Mouse (Mus musculus) intestine, embryonic 16.5 days (tissue): ENCODE results near the gene Rgs10. TPM values are rescaled to one million over a fixed set of nuclear protein-coding genes. Genes with fewer than 3 reads are reported as not detected.

Source experiments
- ATAC-seq: fragments of 200-750 bp; cut with Nextera tagmentation; 2 replicates; pipeline ENCODE4 v1.8.0; 2017; ENCODE audit warnings: moderate TSS enrichment, moderate library complexity
- H3K27ac ChIP-seq: fragments of 300-500 bp; sonication (generic); 2 replicates; pipeline ENCODE4 v1.5.1; 2014; ENCODE audit warnings: mild to moderate bottlenecking, low read length
- H3K27me3 ChIP-seq: fragments of 300-500 bp; sonication (generic); replicated peaks from 2 replicates; pipeline ENCODE4 v1.6.1; 2014; ENCODE audit warnings: low read length, control low read depth, mixed read lengths; ENCODE audit not compliant: control insufficient read depth, insufficient read depth
- H3K36me3 ChIP-seq: fragments of 300-500 bp; sonication (generic); 2 replicates; pipeline ENCODE4 v1.6.1; 2014; ENCODE audit warnings: low read length, control low read depth; ENCODE audit not compliant: control insufficient read depth, insufficient read depth
- H3K4me1 ChIP-seq: fragments of 300-500 bp; sonication (generic); 2 replicates; pipeline ENCODE4 v1.6.1; 2014; ENCODE audit warnings: low read length, control low read depth, mixed read lengths; ENCODE audit not compliant: control insufficient read depth, insufficient read depth
- H3K4me2 ChIP-seq: fragments of 300-500 bp; sonication (generic); 2 replicates; pipeline ENCODE4 v1.6.1; 2014; ENCODE audit warnings: low read depth, low read length, control low read depth
- H3K4me3 ChIP-seq: fragments of 300-500 bp; sonication (generic); 2 replicates; pipeline ENCODE4 v1.5.1; 2014; ENCODE audit warnings: mild to moderate bottlenecking, low read length
- H3K9ac ChIP-seq: fragments of 300-500 bp; sonication (generic); 2 replicates; pipeline ENCODE4 v1.6.1; 2014; ENCODE audit warnings: low read depth, low read length
- H3K9me3 ChIP-seq: fragments of 300-500 bp; sonication (generic); 2 replicates; pipeline ENCODE4 v1.6.1; 2016; ENCODE audit warnings: low read length, control low read depth; ENCODE audit not compliant: control insufficient read depth
- WGBS: fragments of 180-500 bp; shearing (Covaris S2); extraction: QIAGEN DNeasy Blood & Tissue Kit; methylation state at CpG from one replicate; pipeline ENCODE4 v1.1.7; 2014; 5-methylcytosine and 5-hydroxymethylcytosine counted together
- polyA plus RNA-seq: library from polyadenylated mRNA; unstranded; fragments of >200 nt; fragmentation: Nextera tagmentation; extraction: Ambion mirVana; gene quantifications from 2 replicates; pipeline ENCODE4 v1.2.1, GENCODE M21; 2015

The Rgs10 gene
- polyA plus RNA-seq, 1 experiment from 2014 or later: 28.1 TPM

- ATAC-seq: no peak
- 74% methylated on average over 5 of the region's 5 CpGs for WGBS
These were observed 63.1 kb downstream of the Rgs10 start for GRCm38 (mm10) chr7:128355463-128355862.

GRCm38 (mm10) chr7:128352721-128353120 is 65.8 kb downstream of the Rgs10 start:
- no peaks in the 10 kb centered on the region for H3K27me3 ChIP-seq
- H3K4me3 ChIP-seq: no peak overlapping the region
- no peak overlapping the region for H3K4me2 ChIP-seq

More at GRCm38 (mm10) chr7:128355463-128355862, 63.1 kb downstream of the Rgs10 start:
- Histone ChIP-seq H3K9me3 (no peaks in the 10 kb centered on the region), H3K9ac (no peak overlapping the region), H3K36me3 (no peaks in the 10 kb centered on the region), H3K4me1 (no peaks in the 10 kb centered on the region), H3K4me3 (no peak overlapping the region), H3K27ac (no peak overlapping the region), H3K4me2 (no peak overlapping the region), H3K27me3 (no peaks in the 10 kb centered on the region)

GRCm38 (mm10) chr7:128351176-128351575 is 67.4 kb downstream of the Rgs10 start:
- WGBS: 85% methylated on average over 3 of the region's 5 CpGs
- Histone ChIP-seq H3K27me3 (no peaks in the 10 kb centered on the region), H3K36me3 (no peaks in the 10 kb centered on the region), H3K9ac (no peak overlapping the region), H3K4me2 (no peak overlapping the region), H3K4me1 (0 out of 2 replicates have a peak, but pooled peaks cover 6% of the 10 kb centered on the region), H3K9me3 (no peaks in the 10 kb centered on the region), H3K27ac (no peak overlapping the region), H3K4me3 (no peak overlapping the region)
- ATAC-seq: no peak

More at GRCm38 (mm10) chr7:128352721-128353120, 65.8 kb downstream of the Rgs10 start:
- ATAC-seq: no peak
- Histone ChIP-seq H3K9ac (no peak overlapping the region), H3K9me3 (no peaks in the 10 kb centered on the region), H3K4me1 (0 out of 2 replicates have a peak, but pooled peaks cover 6% of the 10 kb centered on the region), H3K36me3 (no peaks in the 10 kb centered on the region), H3K27ac (no peak overlapping the region)
- 73% methylated on average over 3 of the region's 3 CpGs for WGBS

GRCm38 (mm10) chr7:128350316-128350715 is 68.2 kb downstream of the Rgs10 start:
- WGBS: 79% methylated on average over 7 of the region's 7 CpGs
- H3K4me2 ChIP-seq: no peak overlapping the region
- no peak overlapping the region for H3K9ac ChIP-seq
- no peak overlapping the region for H3K4me3 ChIP-seq
- H3K27ac ChIP-seq: no peak overlapping the region
- H3K9me3 ChIP-seq: no peaks in the 10 kb centered on the region
- H3K36me3 ChIP-seq: no peaks in the 10 kb centered on the region
- 0 out of 2 replicates have a peak, but pooled peaks cover 6% of the 10 kb centered on the region for H3K4me1 ChIP-seq
- 0 out of 2 replicates have a peak, but pooled peaks cover 2% of the 10 kb centered on the region for H3K27me3 ChIP-seq
- ATAC-seq: no peak

GRCm38 (mm10) chr7:128349751-128350150 is 68.8 kb downstream of the Rgs10 start:
- Histone ChIP-seq H3K9ac (no peak overlapping the region), H3K4me2 (no peak overlapping the region), H3K27me3 (0 out of 2 replicates have a peak, but pooled peaks cover 2% of the 10 kb centered on the region), H3K27ac (no peak overlapping the region), H3K9me3 (no peaks in the 10 kb centered on the region), H3K36me3 (no peaks in the 10 kb centered on the region), H3K4me3 (no peak overlapping the region), H3K4me1 (0 out of 2 replicates have a peak, but pooled peaks cover 6% of the 10 kb centered on the region)
- 65% methylated on average over 4 of the region's 4 CpGs for WGBS
- peak; percentile 57 for ATAC-seq

GRCm38 (mm10) chr7:128348608-128349007 is 70.0 kb downstream of the Rgs10 start:
- H3K4me3 ChIP-seq: no peak overlapping the region
- no peak overlapping the region for H3K9ac ChIP-seq
- WGBS: 21% methylated on average over 1 of the region's 1 CpGs
- H3K27ac ChIP-seq: no peak overlapping the region
- H3K4me1 ChIP-seq: 0 out of 2 replicates have a peak, but pooled peaks cover 6% of the 10 kb centered on the region
- no peaks in the 10 kb centered on the region for H3K9me3 ChIP-seq
- 0 out of 2 replicates have a peak, but pooled peaks cover 2% of the 10 kb centered on the region for H3K27me3 ChIP-seq
- no peak; the same call in 1 of the 2 replicates for ATAC-seq
- no peaks in the 10 kb centered on the region for H3K36me3 ChIP-seq
- H3K4me2 ChIP-seq: no peak overlapping the region

- H3K4me3 ChIP-seq: no peak overlapping the region
- H3K27ac ChIP-seq: no peak overlapping the region
- no peaks in the 10 kb centered on the region for H3K36me3 ChIP-seq
- H3K9me3 ChIP-seq: no peaks in the 10 kb centered on the region
- no peak overlapping the region for H3K9ac ChIP-seq
- no peak for ATAC-seq
- no peak overlapping the region for H3K4me2 ChIP-seq
- WGBS: 73% methylated on average over 8 of the region's 8 CpGs
- H3K4me1 ChIP-seq: 0 out of 2 replicates have a peak, but pooled peaks cover 6% of the 10 kb centered on the region
- 0 out of 2 replicates have a peak, but pooled peaks cover 2% of the 10 kb centered on the region for H3K27me3 ChIP-seq
These were observed 71.6 kb downstream of the Rgs10 start for GRCm38 (mm10) chr7:128346991-128347390.

- H3K36me3 ChIP-seq: no peaks in the 10 kb centered on the region
- H3K9ac ChIP-seq: no peak overlapping the region
- ATAC-seq: no peak
- H3K4me3 ChIP-seq: no peak overlapping the region
- no peak overlapping the region for H3K27ac ChIP-seq
- 0 out of 2 replicates have a peak, but pooled peaks cover 6% of the 10 kb centered on the region for H3K4me1 ChIP-seq
- 53% methylated on average over 2 of the region's 2 CpGs for WGBS
- H3K9me3 ChIP-seq: no peaks in the 10 kb centered on the region
- H3K27me3 ChIP-seq: 0 out of 2 replicates have a peak, but pooled peaks cover 2% of the 10 kb centered on the region
- no peak overlapping the region for H3K4me2 ChIP-seq
These were observed 72.0 kb downstream of the Rgs10 start for GRCm38 (mm10) chr7:128346522-128346921.

- ATAC-seq: no peak
- no peaks in the 10 kb centered on the region for H3K36me3 ChIP-seq
- no peak overlapping the region for H3K4me2 ChIP-seq
- no peaks in the 10 kb centered on the region for H3K9me3 ChIP-seq
- H3K4me3 ChIP-seq: no peak overlapping the region
- no peak overlapping the region for H3K27ac ChIP-seq
- 0 out of 2 replicates have a peak, but pooled peaks cover 6% of the 10 kb centered on the region for H3K4me1 ChIP-seq
- no peak overlapping the region for H3K9ac ChIP-seq
- 0 out of 2 replicates have a peak, but pooled peaks cover 2% of the 10 kb centered on the region for H3K27me3 ChIP-seq
- 82% methylated on average over 6 of the region's 6 CpGs for WGBS
These were observed 72.9 kb downstream of the Rgs10 start for GRCm38 (mm10) chr7:128345691-128346090.
